Mouse (Mus musculus) MEL (cell line): ENCODE data around the gene Gdi1. TPM values are rescaled to one million over a fixed set of nuclear protein-coding genes. Genes with fewer than 3 reads are reported as not detected.
A peak's percentile ranks its signal among the peaks of the same experiment; 100 is the strongest.

Experiments
- DNase-seq: peaks from one replicate; pipeline ENCODE4 v3.0.0; 2011; ENCODE audit warnings: low read depth, low spot score
- H3K27ac ChIP-seq: 2 replicates; pipeline ENCODE4 v1.5.1; 2012; ENCODE audit warnings: low read depth, mild to moderate bottlenecking, control low read depth, low read length, moderate library complexity; ENCODE audit not compliant: control insufficient read depth
- H3K27me3 ChIP-seq, 2 experiments: fragments of 150-350 bp in 1 of 2; sonication (generic) in 1 of 2; 2 replicates each; pipeline ENCODE4 v1.6.1; 2012; ENCODE audit warnings: low read length in 2 of 2, mild to moderate bottlenecking in 2 of 2, improper control_type of control experiment in 1 of 2, moderate library complexity in 1 of 2; ENCODE audit not compliant: insufficient read depth in 2 of 2, control insufficient read depth in 1 of 2
- H3K36me3 ChIP-seq, 2 experiments: 2 replicates each; pipeline ENCODE4 v1.6.1; 2012 to 2014; ENCODE audit warnings: low read length in 2 of 2, improper control_type of control experiment in 1 of 2, inconsistent platforms in 1 of 2, mild to moderate bottlenecking in 1 of 2; ENCODE audit not compliant: insufficient read depth in 2 of 2, control insufficient read depth in 1 of 2
- H3K4me1 ChIP-seq, 2 experiments: fragments of 150-350 bp in 1 of 2; sonication (generic) in 1 of 2; 2 replicates each; pipeline ENCODE4 v1.6.1; 2012; ENCODE audit warnings: low read length in 2 of 2, improper control_type of control experiment in 1 of 2, mild to moderate bottlenecking in 1 of 2; ENCODE audit not compliant: insufficient read depth in 2 of 2, control insufficient read depth in 1 of 2
- H3K4me3 ChIP-seq, 2 experiments: fragments of 150-350 bp in 1 of 2; sonication (generic) in 1 of 2; 2 replicates each; pipeline ENCODE4 v1.5.1; 2012; ENCODE audit warnings: low read depth in 2 of 2, low read length in 2 of 2, mild to moderate bottlenecking in 2 of 2, moderate library complexity in 2 of 2, control low read depth in 1 of 2, improper control_type of control experiment in 1 of 2; ENCODE audit not compliant: control insufficient read depth in 1 of 2, insufficient read depth in 1 of 2
- H3K79me2 ChIP-seq: 2 replicates; pipeline ENCODE4 v1.6.1; 2012; ENCODE audit warnings: mild to moderate bottlenecking, low read length, moderate library complexity; ENCODE audit not compliant: control insufficient read depth, poor library complexity, insufficient read depth
- H3K9ac ChIP-seq: 2 replicates; pipeline ENCODE4 v1.6.1; 2012; ENCODE audit warnings: low read depth, mild to moderate bottlenecking, control low read depth, low read length, moderate library complexity; ENCODE audit not compliant: control insufficient read depth, poor library complexity, severe bottlenecking
- H3K9me3 ChIP-seq: fragments of 150-350 bp; sonication (generic); replicated peaks from 2 replicates; pipeline ENCODE4 v1.6.1; 2012; ENCODE audit warnings: mild to moderate bottlenecking, low read length, improper control_type of control experiment, moderate library complexity; ENCODE audit not compliant: insufficient read depth
- BHLHE40 ChIP-seq: IDR thresholded peaks from 2 replicates; pipeline ENCODE4 v1.6.1; 2012; ENCODE audit warnings: low read depth, mild to moderate bottlenecking, inconsistent platforms, low read length, improper control_type of control experiment, borderline replicate concordance
- CTCF ChIP-seq, 3 experiments: IDR thresholded peaks in 2 of 3; conservative IDR thresholded peaks in 1 of 3; 2 replicates each; pipeline ENCODE4 v1.5.1; 2011 to 2012; ENCODE audit warnings: low read length in 3 of 3, low read depth in 2 of 3, mild to moderate bottlenecking in 2 of 3, improper control_type of control experiment in 1 of 3, inconsistent platforms in 1 of 3, mixed read lengths in 1 of 3, moderate library complexity in 1 of 3; ENCODE audit not compliant: control insufficient read depth in 1 of 3, insufficient read depth in 1 of 3, poor library complexity in 1 of 3, severe bottlenecking in 1 of 3
- E2F4 ChIP-seq: IDR thresholded peaks from 2 replicates; pipeline ENCODE4 v1.6.1; 2011; ENCODE audit warnings: low read depth, low read length, improper control_type of control experiment, borderline replicate concordance
- EP300 ChIP-seq, 2 experiments: IDR thresholded peaks; 2 replicates each; pipeline ENCODE4 v1.6.1; 2011; ENCODE audit warnings: improper control_type of control experiment in 2 of 2, low read length in 2 of 2, low read depth in 1 of 2, mild to moderate bottlenecking in 1 of 2
- ETS1 ChIP-seq: IDR thresholded peaks from 2 replicates; pipeline ENCODE4 v1.6.1; 2012; ENCODE audit warnings: low read depth, mild to moderate bottlenecking, inconsistent platforms, low read length, improper control_type of control experiment, moderate library complexity
- HCFC1 ChIP-seq: IDR thresholded peaks from 2 replicates; pipeline ENCODE4 v1.6.1; 2012; ENCODE audit warnings: low read depth, mild to moderate bottlenecking, inconsistent platforms, low read length, improper control_type of control experiment, moderate library complexity
- JUND ChIP-seq: IDR thresholded peaks from 2 replicates; pipeline ENCODE4 v1.6.1; 2011; ENCODE audit warnings: low read depth, mild to moderate bottlenecking, improper control_type of control experiment, low read length
- KAT2A ChIP-seq: conservative IDR thresholded peaks from 2 replicates; pipeline ENCODE4 v1.6.1; 2012; ENCODE audit warnings: low read depth, low read length, improper control_type of control experiment, inconsistent platforms
- MAX ChIP-seq: IDR thresholded peaks from 2 replicates; pipeline ENCODE4 v1.6.1; 2011; ENCODE audit warnings: low read length, improper control_type of control experiment
- MAZ ChIP-seq: IDR thresholded peaks from 2 replicates; pipeline ENCODE4 v1.6.1; 2012; ENCODE audit warnings: low read depth, mild to moderate bottlenecking, inconsistent platforms, low read length, improper control_type of control experiment
- MXI1 ChIP-seq: IDR thresholded peaks from 2 replicates; pipeline ENCODE4 v1.6.1; 2011; ENCODE audit warnings: mild to moderate bottlenecking, low read depth, low read length, improper control_type of control experiment
- MYB ChIP-seq: IDR thresholded peaks from 2 replicates; pipeline ENCODE4 v1.6.1; 2011; ENCODE audit warnings: mild to moderate bottlenecking, low read depth, low read length, improper control_type of control experiment
- MYC ChIP-seq: IDR thresholded peaks from 2 replicates; pipeline ENCODE4 v1.6.1; 2011; ENCODE audit warnings: low read depth, mild to moderate bottlenecking, low read length, improper control_type of control experiment, moderate library complexity
- NELFE ChIP-seq: IDR thresholded peaks from 2 replicates; pipeline ENCODE4 v1.6.1; 2011; ENCODE audit warnings: low read depth, low read length, improper control_type of control experiment
- NRF1 ChIP-seq: IDR thresholded peaks from 2 replicates; pipeline ENCODE4 v1.6.1; 2014; ENCODE audit warnings: low read depth, mild to moderate bottlenecking, inconsistent platforms, low read length, improper control_type of control experiment, moderate library complexity; ENCODE audit not compliant: poor library complexity, insufficient read depth, severe bottlenecking
- POLR2A ChIP-seq, 2 experiments: IDR thresholded peaks; 2 replicates each; pipeline ENCODE4 v1.6.1; 2011 to 2012; ENCODE audit warnings: low read length in 2 of 2, mild to moderate bottlenecking in 2 of 2, control low read depth in 1 of 2, improper control_type of control experiment in 1 of 2, low read depth in 1 of 2, moderate library complexity in 1 of 2; ENCODE audit not compliant: control insufficient read depth in 1 of 2, insufficient read depth in 1 of 2, poor library complexity in 1 of 2
- POLR2AphosphoS2 ChIP-seq: IDR thresholded peaks from 2 replicates; pipeline ENCODE4 v1.6.1; 2011; ENCODE audit warnings: low read length, improper control_type of control experiment
- RCOR1 ChIP-seq: IDR thresholded peaks from 2 replicates; pipeline ENCODE4 v1.6.1; 2012; ENCODE audit warnings: low read depth, mild to moderate bottlenecking, inconsistent platforms, low read length, improper control_type of control experiment
- SIN3A ChIP-seq: IDR thresholded peaks from 2 replicates; pipeline ENCODE4 v1.6.1; 2012; ENCODE audit warnings: low read length, improper control_type of control experiment, inconsistent platforms
- TAL1 ChIP-seq: IDR thresholded peaks from 2 replicates; pipeline ENCODE4 v1.6.1; 2012; ENCODE audit warnings: mild to moderate bottlenecking, inconsistent platforms, low read length, moderate library complexity, mixed read lengths
- TBP ChIP-seq: IDR thresholded peaks from 2 replicates; pipeline ENCODE4 v1.8.0; 2011; ENCODE audit warnings: low read depth, low read length, improper control_type of control experiment
- UBTF ChIP-seq: IDR thresholded peaks from 2 replicates; pipeline ENCODE4 v1.6.1; 2012; ENCODE audit warnings: low read depth, mild to moderate bottlenecking, inconsistent platforms, low read length, improper control_type of control experiment, moderate library complexity, borderline replicate concordance; ENCODE audit not compliant: insufficient read depth
- USF1 ChIP-seq: IDR thresholded peaks from 2 replicates; pipeline ENCODE4 v1.6.1; 2014; ENCODE audit warnings: low read depth, mild to moderate bottlenecking, inconsistent platforms, low read length, improper control_type of control experiment, moderate library complexity
- ZKSCAN1 ChIP-seq: IDR thresholded peaks from 2 replicates; pipeline ENCODE4 v1.6.1; 2012; ENCODE audit warnings: low read depth, mild to moderate bottlenecking, inconsistent platforms, low read length, improper control_type of control experiment, moderate library complexity
- polyA plus RNA-seq, 2 experiments: library from polyadenylated mRNA; stranded (reverse) in 1 of 2; unstranded in 1 of 2; fragments of >175 nt in 1 of 2; fragments of >200 nt in 1 of 2; gene quantifications; 2 replicates each; pipeline versions ENCODE4 v1.2.1 to v1.2.4; 2012; ENCODE audit warnings: low replicate concordance in 2 of 2, low read depth in 1 of 2; ENCODE audit not compliant: insufficient read length in 2 of 2, insufficient read depth in 1 of 2, missing spikeins in 1 of 2
- total RNA-seq: library from RNA; depleted of rRNA; stranded (reverse); fragments of 300-350 nt; gene quantifications from 2 replicates; pipeline ENCODE4 v1.2.3, GENCODE M21; 2012

Gdi1 gene
- total and polyA plus RNA-seq, 3 experiments, result 5.2 to 24.5 TPM; not detected in 1

DNA sequence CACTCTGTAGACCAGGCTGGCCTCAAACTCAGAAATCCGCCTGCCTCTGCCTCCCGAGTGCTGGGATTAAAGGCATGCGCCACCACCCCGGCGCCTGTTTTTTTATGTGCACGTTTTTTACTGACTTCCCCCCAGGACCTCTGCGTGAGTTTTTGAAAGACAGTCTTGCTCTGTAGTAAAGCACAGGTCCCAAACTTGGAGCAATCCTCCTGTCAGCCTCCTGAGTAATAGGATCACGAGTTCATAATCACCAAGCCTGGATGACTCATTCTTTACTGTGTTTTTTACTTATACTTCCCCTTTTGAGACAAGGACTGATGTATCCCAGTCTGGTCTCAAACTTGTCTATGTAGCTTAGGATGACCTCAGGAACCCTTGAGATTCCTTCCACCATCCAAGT, 26.9 kb upstream of the Gdi1 start:
- peaks cover 3% of the 10 kb centered on the region for H3K79me2 ChIP-seq
- no peaks in the 10 kb centered on the region for H3K27me3 ChIP-seq
- no peak overlapping the region for H3K4me3 ChIP-seq
- H3K36me3 ChIP-seq, result peaks cover 0 to 10% of the 10 kb centered on the region in 2 experiments; a peak in 2 of 4 replicates
- peaks cover 0 to 8% of the 10 kb centered on the region in 2 experiments; a peak in 2 of 4 replicates for H3K4me1 ChIP-seq
- TF ChIP-seq MYC, result peak; percentile 53; the same call in 1 of the 2 replicates
- TF ChIP-seq HCFC1, result no peak
- no peak for TF ChIP-seq KAT2A
- peak; percentile 45; the same call in 1 of the 2 replicates for TF ChIP-seq SIN3A
- no peak for TF ChIP-seq RCOR1
- no peak for TF ChIP-seq TBP
- TF ChIP-seq JUND, result peak; percentile 81; the same call in 1 of the 2 replicates
- peak in 1 of 2 experiments; percentile 35; a peak in 1 of 4 replicates for TF ChIP-seq EP300 (IDR thresholded peaks at IDR 0.05; ENCODE audit: low read depth in 1 of 2, low read length in 2 of 2)
- TF ChIP-seq BHLHE40, result peak; percentile 23; the same call in 1 of the 2 replicates
- 0 out of 2 replicates have a peak, but pooled peaks have one; percentile 14 for TF ChIP-seq USF1
- TF ChIP-seq ETS1, result peak; percentile 75
- TF ChIP-seq NELFE, result no peak
- H3K9me3 ChIP-seq, result no peaks in the 10 kb centered on the region
- H3K9ac ChIP-seq, result no peak overlapping the region
- peak; percentile 86 for DNase-seq
- H3K27ac ChIP-seq, result peak overlapping the region; percentile 61

DNA sequence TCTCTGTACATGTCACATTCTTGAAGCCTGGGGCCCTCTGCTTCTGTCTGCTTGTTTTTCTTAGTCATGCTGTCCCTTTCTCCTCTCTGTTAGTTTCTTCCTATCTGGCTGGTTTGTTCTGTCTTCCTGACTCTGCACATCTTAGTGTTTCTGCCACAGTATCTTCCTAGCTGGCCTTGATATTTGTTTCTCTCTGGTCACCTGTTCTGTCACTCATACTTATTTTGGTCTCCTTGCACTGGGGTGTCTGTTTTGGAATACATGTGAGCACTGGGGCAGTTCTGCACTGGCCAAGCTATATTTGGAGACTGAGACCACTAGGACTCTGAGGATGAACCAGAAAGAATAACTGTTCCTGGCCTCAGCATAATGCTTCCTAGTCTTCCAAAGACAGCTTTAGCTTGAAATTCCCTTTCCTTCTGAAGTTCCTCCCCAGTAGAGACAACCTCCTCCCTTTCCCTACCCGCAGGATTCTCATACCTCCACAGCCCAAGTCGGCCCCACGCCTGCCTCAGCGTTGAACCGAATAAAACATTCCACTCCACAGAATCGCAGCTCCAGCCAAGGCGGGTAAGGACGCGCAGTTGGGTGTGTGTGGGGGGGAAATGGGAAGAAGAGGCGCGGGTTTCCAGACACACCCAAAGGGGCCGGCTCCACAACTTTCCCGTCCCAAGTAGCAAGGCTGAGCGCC, 23.6 kb upstream of the Gdi1 start:
- Histone ChIP-seq H3K36me3 (peaks cover 0 to 13% of the 10 kb centered on the region in 2 experiments; a peak in 3 of 4 replicates), H3K79me2 (peaks cover 13% of the 10 kb centered on the region), H3K9ac (peak overlapping the region; percentile 85), H3K4me3 (peak overlapping the region; percentile 76 to 83), H3K27me3 (no peaks in the 10 kb centered on the region), H3K27ac (peak overlapping the region; percentile 71), H3K9me3 (no peaks in the 10 kb centered on the region), H3K4me1 (peaks cover 0 to 13% of the 10 kb centered on the region in 2 experiments; a peak in 2 of 4 replicates)
- peak; percentile 40 for DNase-seq
- no peak for TF ChIP-seq MYB
- 0 out of 2 replicates have a peak, but pooled peaks have one; percentile 18 for TF ChIP-seq NRF1
- TF ChIP-seq MXI1, result peak; percentile 8; the same call in 1 of the 2 replicates
- TF ChIP-seq ETS1, result 0 out of 2 replicates have a peak, but pooled peaks have one; percentile 19
- TF ChIP-seq MAX, result peak; percentile 16; the same call in 1 of the 2 replicates
- no peak for TF ChIP-seq E2F4
- no peak for TF ChIP-seq JUND
- TF ChIP-seq NELFE, result peak; percentile 45; the same call in 1 of the 2 replicates
- no peak for TF ChIP-seq ZKSCAN1
- peak; percentile 35; the same call in 1 of the 2 replicates for TF ChIP-seq MAZ
- no peak for TF ChIP-seq SIN3A
- TF ChIP-seq UBTF, result no peak
- 0 out of 2 replicates have a peak, but pooled peaks have one; percentile 60 for TF ChIP-seq POLR2AphosphoS2
- TF ChIP-seq POLR2A (IDR thresholded peaks at IDR 0.05; ENCODE audit: control insufficient read depth in 1 of 2, insufficient read depth in 1 of 2, low read depth in 1 of 2, low read length in 2 of 2, poor library complexity in 1 of 2), result peak in 1 of 2 experiments; percentile 57; a peak in 1 of 4 replicates
- no peak for TF ChIP-seq TAL1
- no peak for TF ChIP-seq CTCF (IDR thresholded peaks at IDR 0.05 in 2 of 3, conservative IDR thresholded peaks at IDR 0.05 in 1 of 3; ENCODE audit: control insufficient read depth in 1 of 3, insufficient read depth in 1 of 3, low read depth in 2 of 3, low read length in 3 of 3, poor library complexity in 1 of 3, severe bottlenecking in 1 of 3)
- TF ChIP-seq TBP, result no peak
